Mouse (Mus musculus): Measurements from ENCODE around the gene Ifng. TPM values are rescaled to one million over a fixed set of nuclear protein-coding genes. Genes with fewer than 3 reads are reported as not detected.

Ifng gene
- polyA plus RNA-seq, 1 experiment from 2014 or later: not detected

DNA sequence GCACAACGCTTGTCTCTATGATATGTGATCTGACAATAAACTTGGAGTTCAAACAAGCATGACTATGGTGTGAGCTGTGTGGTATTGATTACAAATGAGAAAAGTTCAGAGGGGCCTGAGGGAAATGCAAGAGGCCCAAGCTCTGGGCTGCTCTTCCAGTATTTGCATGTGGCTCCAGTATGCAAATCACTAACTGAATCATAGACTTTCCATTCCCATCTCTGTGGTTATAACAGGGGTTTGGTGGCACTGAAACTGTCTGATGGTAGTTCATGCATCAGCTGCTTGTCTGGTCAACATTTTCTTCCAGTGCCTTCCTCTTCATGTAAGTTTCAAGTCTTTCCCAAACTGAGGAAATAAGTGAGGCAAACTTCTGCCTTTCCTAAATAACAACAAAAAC lies 54.5 kb downstream of the Ifng start:
- Histone ChIP-seq H3K36me3 (no peaks in the 10 kb centered on the region), H3K4me2 (replicated peaks) (no peak overlapping the region), H3K4me3 (no peak overlapping the region), H3K9me3 (no peaks in the 10 kb centered on the region), H3K9ac (replicated peaks) (no peak overlapping the region), H3K4me1 (no peaks in the 10 kb centered on the region), H3K27ac (replicated peaks) (no peak overlapping the region), H3K27me3 (no peaks in the 10 kb centered on the region)
- 81% methylated on average over 1 of the region's 1 CpGs for WGBS
- ATAC-seq (ENCODE audit: low FRiP score, low read depth): no peak

Other genes starting within 250 kb of the Ifng start
- gene Il22, start 236.1 kb upstream of the Ifng start, polyA plus RNA-seq (2016; fragmentation: Nextera tagmentation; extraction: Ambion mirVana): 0.17 TPM in 1 of 2 replicates, not detected in the other
- not detected in 2 replicates for gene Gm32717, start 200.3 kb upstream of the Ifng start, polyA plus RNA-seq (2016; fragmentation: Nextera tagmentation; extraction: Ambion mirVana)
- gene Gm32802, start 182.4 kb upstream of the Ifng start, polyA plus RNA-seq (2016; fragmentation: Nextera tagmentation; extraction: Ambion mirVana): not detected in 2 replicates
- gene Iltifb, start 146.0 kb upstream of the Ifng start, polyA plus RNA-seq (2016; fragmentation: Nextera tagmentation; extraction: Ambion mirVana): not detected in 2 replicates
- gene Gm9040, start 114.1 kb upstream of the Ifng start, polyA plus RNA-seq (2016; fragmentation: Nextera tagmentation; extraction: Ambion mirVana): not detected in 2 replicates
- gene Gm9044, start 108.6 kb upstream of the Ifng start, polyA plus RNA-seq (2016; fragmentation: Nextera tagmentation; extraction: Ambion mirVana): not detected in 2 replicates
- not detected in 2 replicates for gene Gm9045, start 103.2 kb upstream of the Ifng start, polyA plus RNA-seq (2016; fragmentation: Nextera tagmentation; extraction: Ambion mirVana)
- gene Gm9046, start 97.8 kb upstream of the Ifng start, polyA plus RNA-seq (2016; fragmentation: Nextera tagmentation; extraction: Ambion mirVana): not detected in 2 replicates
- gene Gm9048, start 92.4 kb upstream of the Ifng start, polyA plus RNA-seq (2016; fragmentation: Nextera tagmentation; extraction: Ambion mirVana): not detected in 2 replicates
- not detected in 2 replicates for gene Gm9049, start 86.9 kb upstream of the Ifng start, polyA plus RNA-seq (2016; fragmentation: Nextera tagmentation; extraction: Ambion mirVana)

Data from midbrain, embryonic 12.5 days (tissue).